ENCODE assay signal across 14 mouse cellular contexts in the genomic region with DNA sequence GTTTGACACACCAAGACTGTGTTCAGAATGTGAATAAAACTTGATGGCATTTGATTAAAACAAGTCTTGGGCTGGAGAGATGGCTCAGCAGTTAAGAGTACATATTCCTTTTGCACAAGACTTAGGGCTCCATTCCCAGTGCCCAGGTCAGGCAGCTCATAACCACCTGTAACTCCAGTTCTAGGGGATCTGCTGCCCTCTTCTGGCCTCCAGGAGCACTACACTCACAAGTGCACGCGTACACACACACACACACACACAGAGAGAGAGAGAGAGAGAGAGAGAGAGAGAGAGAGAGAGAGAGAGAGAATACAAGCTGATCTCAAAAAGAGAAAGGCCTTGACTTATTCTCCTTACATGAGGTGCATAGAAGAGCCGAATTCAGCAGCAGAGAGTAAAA. TPM values are rescaled to one million over a fixed set of nuclear protein-coding genes. Genes with fewer than 3 reads are reported as not detected.
"Had no signal": no experiment of that assay in that cellular context is flagged by ENCODE, and none has a peak within 500 bp of the region (broad histone marks: within the 10 kb centered on the region; RNA-seq: fewer than 3 reads in every experiment).

No protein-coding gene starts in this region.

- H3K4me3 ChIP-seq: layer of hippocampus, adult 2 months; limb, embryonic 12.5 days; midbrain, embryonic 13.5 days; myocyte; neural tube, embryonic 15.5 days had no signal

- H3K4me1 ChIP-seq: limb, embryonic 12.5 days; midbrain, embryonic 13.5 days; neural tube, embryonic 15.5 days had no signal

- ATAC-seq: intestine, embryonic 16.5 days; midbrain, embryonic 13.5 days had no signal

- H3K9ac ChIP-seq: limb, embryonic 12.5 days; midbrain, embryonic 13.5 days; neural tube, embryonic 15.5 days had no signal

- H3K27ac ChIP-seq: layer of hippocampus, adult 2 months; limb, embryonic 12.5 days; midbrain, embryonic 13.5 days; neural tube, embryonic 15.5 days had no signal

- DNase-seq: kidney, adult 8-10 months; kidney, postnatal 10 days; kidney, postnatal 4 days; right cerebral cortex, postnatal 4 days; spleen, adult 18-20 months; thymus, postnatal 4 days had no signal

- H3K36me3 ChIP-seq: limb, embryonic 12.5 days; midbrain, embryonic 13.5 days; neural tube, embryonic 15.5 days had no signal

- H3K4me2 ChIP-seq: limb, embryonic 12.5 days; liver, embryonic 11.5 days; midbrain, embryonic 13.5 days; neural tube, embryonic 15.5 days had no signal

- H3K27me3 ChIP-seq: limb, embryonic 12.5 days; midbrain, embryonic 13.5 days; neural tube, embryonic 15.5 days had no signal

- H3K9me3 ChIP-seq: midbrain, embryonic 13.5 days; neural tube, embryonic 15.5 days had no signal

RNA-seq across cellular contexts. Expression of gene Sema5b, which starts 40.6 kb away (rescaled TPM):
- total RNA-seq: megakaryocyte-erythroid progenitor cell, adult 5-6 weeks had no signal
- polyA plus RNA-seq: myocyte had no signal
